ENCODE assay signal across 11 mouse cellular contexts in the genomic region with DNA sequence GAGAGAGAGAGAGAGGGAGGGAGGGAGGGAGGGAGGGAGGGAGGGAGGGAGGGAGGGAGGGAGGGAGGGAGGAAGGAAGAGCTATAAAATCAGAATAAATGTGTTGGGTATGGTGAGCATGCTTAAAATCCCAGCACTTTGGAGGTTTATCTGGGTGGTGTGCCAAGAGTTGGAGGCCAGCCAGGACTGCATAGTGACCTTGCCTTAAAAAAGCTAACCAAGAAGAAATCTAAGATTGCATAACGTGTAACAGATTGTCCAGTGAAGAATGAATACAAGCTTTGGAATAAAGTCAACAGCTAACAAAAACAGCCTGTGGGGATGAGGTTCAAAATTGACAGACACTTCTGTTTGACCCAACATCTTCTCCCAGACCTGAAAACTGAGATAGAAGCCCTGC. TPM values are rescaled to one million over a fixed set of nuclear protein-coding genes. Genes with fewer than 3 reads are reported as not detected.
DNase-seq lines count a peak whose midpoint lies in the region; ATAC-seq and TF ChIP-seq lines count a peak whose summit lies in the region.
"Had no signal": no experiment of that assay in that cellular context is flagged by ENCODE, and none has a peak within 500 bp of the region (broad histone marks: within the 10 kb centered on the region; RNA-seq: fewer than 3 reads in every experiment).

No protein-coding gene starts in this region.

- H3K9ac ChIP-seq in heart, adult 2 months (ENCODE audit: low read depth, low read length): peak overlapping the region; percentile 46
- H3K9ac ChIP-seq in hindbrain, embryonic 16.5 days (ENCODE audit: low read depth, low read length): no peak overlapping the region
- no peak overlapping the region for H3K9ac ChIP-seq in forebrain, embryonic 16.5 days (replicated peaks; ENCODE audit: low read depth, low read length)

- no peaks in the 10 kb centered on the region for H3K36me3 ChIP-seq in heart, adult 2 months (ENCODE audit: control insufficient read depth, insufficient read depth, low read length)
- H3K36me3 ChIP-seq in hindbrain, embryonic 16.5 days (ENCODE audit: control insufficient read depth, insufficient read depth, low read length): no peaks in the 10 kb centered on the region
- no peaks in the 10 kb centered on the region for H3K36me3 ChIP-seq in forebrain, embryonic 16.5 days (ENCODE audit: control insufficient read depth, insufficient read depth)

- WGBS in cerebellum, adult 2 months: 3% methylated on average over 1 of the region's 1 CpGs
- 4% methylated on average over 1 of the region's 1 CpGs for WGBS in heart, adult 2 months
- 13% methylated on average over 1 of the region's 1 CpGs for WGBS in lung, adult 2 months
- WGBS in hindbrain, embryonic 16.5 days: 39% methylated on average over 1 of the region's 1 CpGs
- 42% methylated on average over 1 of the region's 1 CpGs for WGBS in forebrain, embryonic 16.5 days

- intact Hi-C loops in heart, adult 2 months (cut with DNase I): no loop called here

- ATAC-seq in hindbrain, embryonic 16.5 days: no peak
- ATAC-seq in forebrain, embryonic 16.5 days: no peak

- H3K27ac ChIP-seq in cerebellum, adult 2 months (ENCODE audit: insufficient read depth, low read length): peak overlapping the region; percentile 40; the same call in 1 of the 2 replicates
- no peak overlapping the region; the same call in 1 of the 2 replicates for H3K27ac ChIP-seq in heart, adult 2 months
- H3K27ac ChIP-seq in hindbrain, embryonic 16.5 days (ENCODE audit: low read depth, low read length): no peak overlapping the region
- H3K27ac ChIP-seq in forebrain, embryonic 16.5 days (ENCODE audit: low read length): no peak overlapping the region
- H3K27ac ChIP-seq: macrophage had no signal

- H3K27me3 ChIP-seq in cerebellum, adult 2 months (ENCODE audit: control insufficient read depth, insufficient read depth, low read length): no peaks in the 10 kb centered on the region
- H3K27me3 ChIP-seq in heart, adult 2 months (ENCODE audit: control insufficient read depth, insufficient read depth, low read length): no peaks in the 10 kb centered on the region
- no peaks in the 10 kb centered on the region for H3K27me3 ChIP-seq in hindbrain, embryonic 16.5 days (replicated peaks; ENCODE audit: control insufficient read depth, insufficient read depth, low read length)
- H3K27me3 ChIP-seq in forebrain, embryonic 16.5 days (replicated peaks; ENCODE audit: control insufficient read depth, insufficient read depth, low read length): no peaks in the 10 kb centered on the region

- H3K4me3 ChIP-seq in cerebellum, adult 2 months (replicated peaks; ENCODE audit: insufficient read depth, low read depth, low read length): no peak overlapping the region
- no peak overlapping the region for H3K4me3 ChIP-seq in heart, adult 2 months
- no peak overlapping the region for H3K4me3 ChIP-seq in lung, adult 2 months (replicated peaks; ENCODE audit: extremely low read depth, low read depth, low read length)
- H3K4me3 ChIP-seq in hindbrain, embryonic 16.5 days (ENCODE audit: low read length): no peak overlapping the region
- no peak overlapping the region for H3K4me3 ChIP-seq in forebrain, embryonic 16.5 days (replicated peaks; ENCODE audit: low read length)

- H3K4me2 ChIP-seq in hindbrain, embryonic 16.5 days (ENCODE audit: low read length): no peak overlapping the region
- H3K4me2 ChIP-seq in forebrain, embryonic 16.5 days (ENCODE audit: low read length): no peak overlapping the region

- H3K9me3 ChIP-seq in hindbrain, embryonic 16.5 days (ENCODE audit: control insufficient read depth, low read length): no peaks in the 10 kb centered on the region
- H3K9me3 ChIP-seq in forebrain, embryonic 16.5 days (ENCODE audit: control insufficient read depth, low read length): no peaks in the 10 kb centered on the region

- peaks cover 3% of the 10 kb centered on the region for H3K4me1 ChIP-seq in cerebellum, adult 2 months (ENCODE audit: control insufficient read depth, insufficient read depth, low read length)
- peaks cover 10% of the 10 kb centered on the region for H3K4me1 ChIP-seq in heart, adult 2 months (ENCODE audit: control insufficient read depth, insufficient read depth, low read length)
- H3K4me1 ChIP-seq in lung, adult 2 months (ENCODE audit: control insufficient read depth, insufficient read depth, low read length): peaks cover 3% of the 10 kb centered on the region
- peaks cover 7% of the 10 kb centered on the region for H3K4me1 ChIP-seq in hindbrain, embryonic 16.5 days (ENCODE audit: control insufficient read depth, insufficient read depth, low read depth, low read length)
- H3K4me1 ChIP-seq in forebrain, embryonic 16.5 days (replicated peaks; ENCODE audit: control insufficient read depth, insufficient read depth, low read length): peaks cover 14% of the 10 kb centered on the region

- TF ChIP-seq POLR2A in cerebellum, adult 2 months (IDR thresholded peaks at IDR 0.05; ENCODE audit: borderline replicate concordance, insufficient read depth, low read length): no peak
- no peak for TF ChIP-seq POLR2A in heart, adult 2 months (IDR thresholded peaks at IDR 0.05; ENCODE audit: insufficient read depth, low read depth, low read length)
- TF ChIP-seq POLR2A in lung, adult 2 months (IDR thresholded peaks at IDR 0.05; ENCODE audit: borderline replicate concordance, extremely low read depth, low read depth, low read length): no peak

- no peak for TF ChIP-seq CTCF in cerebellum, adult 2 months (IDR thresholded peaks at IDR 0.05; ENCODE audit: borderline replicate concordance, insufficient read depth, low read depth, low read length)
- no peak for TF ChIP-seq CTCF in heart, adult 2 months (IDR thresholded peaks at IDR 0.05)
- no peak for TF ChIP-seq CTCF in lung, adult 2 months (IDR thresholded peaks at IDR 0.05; ENCODE audit: insufficient read depth, low read length)

- TF ChIP-seq EP300 in heart, adult 2 months (IDR thresholded peaks at IDR 0.05; ENCODE audit: insufficient read depth, low read depth, low read length): no peak

- no peaks in the 10 kb centered on the region for H3K79me2 ChIP-seq in heart, adult 2 months (replicated peaks; ENCODE audit: control insufficient read depth, insufficient read depth, low read length)

- peak; percentile 58 to 59 for DNase-seq in cerebellum, adult 2 months
- DNase-seq in cerebellum, adult 11 months: no peak
- peak; percentile 91 for DNase-seq in adrenal gland, postnatal 25 days
- DNase-seq in heart, adult 2 months: peak; percentile 75 to 78
- DNase-seq in lung, adult 2 months: peak; percentile 65
- DNase-seq in thymus, postnatal 36 days: no peak

RNA-seq across cellular contexts. Expression of a gene that starts 7.0 kb away (rescaled TPM):
- polyA plus RNA-seq in cerebellum, adult 2 months (2012; rRNA removed): 11.1 and 13.6 TPM in 2 replicates
- 24.0 and 30.5 TPM in 2 replicates for total RNA-seq in adrenal gland, postnatal 25 days (2021)
- 1 to 10 TPM; 3.5 to 3.8 TPM for total RNA-seq in heart, adult 2 months (2021)
- 10.0 and 10.3 TPM in 2 replicates for polyA plus RNA-seq in heart, adult 2 months (2012; rRNA removed)
- polyA plus RNA-seq in lung, adult 2 months (2012; rRNA removed): 14.1 and 22.3 TPM in 2 replicates
- polyA plus RNA-seq in hindbrain, embryonic 16.5 days (2015; fragmentation: Nextera tagmentation; extraction: Ambion mirVana): 4.2 and 4.6 TPM in 2 replicates
- polyA plus RNA-seq in forebrain, embryonic 16.5 days (2015; fragmentation: Nextera tagmentation; extraction: Ambion mirVana): 3.2 and 4.3 TPM in 2 replicates

RNA-seq across cellular contexts. Expression of a gene that starts 13.9 kb away (rescaled TPM):
- 17.4 and 17.7 TPM in 2 replicates for polyA plus RNA-seq in cerebellum, adult 2 months (2012; rRNA removed)
- total RNA-seq in adrenal gland, postnatal 25 days (2021): 42.1 and 48.2 TPM in 2 replicates
- 10 to 100 TPM; 48.9 to 55.5 TPM for total RNA-seq in heart, adult 2 months (2021)
- polyA plus RNA-seq in heart, adult 2 months (2012; rRNA removed): 29.3 and 30.6 TPM in 2 replicates
- 13.4 and 15.0 TPM in 2 replicates for polyA plus RNA-seq in lung, adult 2 months (2012; rRNA removed)
- 0.89 and 0.93 TPM in 2 replicates for polyA plus RNA-seq in hindbrain, embryonic 16.5 days (2015; fragmentation: Nextera tagmentation; extraction: Ambion mirVana)
- 0.52 and 0.92 TPM in 2 replicates for polyA plus RNA-seq in forebrain, embryonic 16.5 days (2015; fragmentation: Nextera tagmentation; extraction: Ambion mirVana)

RNA-seq across cellular contexts. Expression of a gene that starts 18.5 kb away (rescaled TPM):
- polyA plus RNA-seq in cerebellum, adult 2 months (2012; rRNA removed): 21.0 and 22.7 TPM in 2 replicates
- 2.0 and 2.2 TPM in 2 replicates for total RNA-seq in adrenal gland, postnatal 25 days (2021)
- total RNA-seq in heart, adult 2 months (2021): under 1 TPM in 1 of 2 experiments, not detected in 1; 0.07 TPM
- polyA plus RNA-seq in heart, adult 2 months (2012; rRNA removed): 0.09 and 0.12 TPM in 2 replicates
- 2.5 and 3.4 TPM in 2 replicates for polyA plus RNA-seq in lung, adult 2 months (2012; rRNA removed)
- 9.9 and 10.0 TPM in 2 replicates for polyA plus RNA-seq in hindbrain, embryonic 16.5 days (2015; fragmentation: Nextera tagmentation; extraction: Ambion mirVana)
- polyA plus RNA-seq in forebrain, embryonic 16.5 days (2015; fragmentation: Nextera tagmentation; extraction: Ambion mirVana): 8.7 and 13.2 TPM in 2 replicates
- polyA plus RNA-seq: C2C12, macrophage had no signal

RNA-seq across cellular contexts. Expression of a gene that starts 43.3 kb away (rescaled TPM):
- polyA plus RNA-seq in cerebellum, adult 2 months (2012; rRNA removed): 0.59 and 0.61 TPM in 2 replicates
- not detected in 2 replicates for total RNA-seq in adrenal gland, postnatal 25 days (2021)
- total RNA-seq in heart, adult 2 months (2021): under 1 TPM in 1 of 2 experiments, not detected in 1; 0.18 TPM
- polyA plus RNA-seq in heart, adult 2 months (2012; rRNA removed): 0.20 and 0.29 TPM in 2 replicates
- 0.15 and 0.20 TPM in 2 replicates for polyA plus RNA-seq in lung, adult 2 months (2012; rRNA removed)
- 0.48 and 0.52 TPM in 2 replicates for polyA plus RNA-seq in hindbrain, embryonic 16.5 days (2015; fragmentation: Nextera tagmentation; extraction: Ambion mirVana)
- 0.25 and 0.60 TPM in 2 replicates for polyA plus RNA-seq in forebrain, embryonic 16.5 days (2015; fragmentation: Nextera tagmentation; extraction: Ambion mirVana)
- total RNA-seq: common myeloid progenitor, adult 5-6 weeks had no signal
- polyA plus RNA-seq: C2C12, macrophage had no signal

RNA-seq across cellular contexts. Expression of a gene that starts 50.7 kb away (rescaled TPM):
- polyA plus RNA-seq in cerebellum, adult 2 months (2012; rRNA removed): 179 and 211 TPM in 2 replicates
- total RNA-seq in adrenal gland, postnatal 25 days (2021): 114 and 127 TPM in 2 replicates
- total RNA-seq in heart, adult 2 months (2021): 10 to 100 TPM; 85.1 to 99.1 TPM
- polyA plus RNA-seq in heart, adult 2 months (2012; rRNA removed): 167 and 265 TPM in 2 replicates
- 135 and 210 TPM in 2 replicates for polyA plus RNA-seq in lung, adult 2 months (2012; rRNA removed)
- 250 and 253 TPM in 2 replicates for polyA plus RNA-seq in hindbrain, embryonic 16.5 days (2015; fragmentation: Nextera tagmentation; extraction: Ambion mirVana)
- polyA plus RNA-seq in forebrain, embryonic 16.5 days (2015; fragmentation: Nextera tagmentation; extraction: Ambion mirVana): 291 and 311 TPM in 2 replicates

Comparison
In these comparisons a context has a peak if more than half of its experiments do, and no peak if none do; other contexts are left out.
1. DNase-seq: peak in cerebellum, adult 2 months (2 of 2), adrenal gland, postnatal 25 days (single experiment), heart, adult 2 months (2 of 2) and lung, adult 2 months (single experiment); none in cerebellum, adult 11 months (single experiment) and thymus, postnatal 36 days (0 of 2).